Mouse (Mus musculus) layer of hippocampus, postnatal 10 days (tissue): ENCODE results near the gene Arsg. TPM values are rescaled to one million over a fixed set of nuclear protein-coding genes. Genes with fewer than 3 reads are reported as not detected.

Experiments
- DNase-seq, 2 experiments: peaks; one replicate each; pipeline ENCODE4 v3.0.0; 2021; ENCODE audit warnings: low spot score in 2 of 2
- microRNA-seq, 2 experiments: library from miRNA; unstranded; fragments of <30 nt; microRNA quantifications; one replicate each; pipeline ENCODE4 v1.2.0; 2021
- total RNA-seq, 2 experiments: library from RNA; stranded (reverse); gene quantifications; 2 replicates each; pipeline ENCODE4 v1.2.3; 2021

The Arsg gene
- total RNA-seq, 2 experiments from 2014 or later, result 6.6 to 9.1 TPM

DNA sequence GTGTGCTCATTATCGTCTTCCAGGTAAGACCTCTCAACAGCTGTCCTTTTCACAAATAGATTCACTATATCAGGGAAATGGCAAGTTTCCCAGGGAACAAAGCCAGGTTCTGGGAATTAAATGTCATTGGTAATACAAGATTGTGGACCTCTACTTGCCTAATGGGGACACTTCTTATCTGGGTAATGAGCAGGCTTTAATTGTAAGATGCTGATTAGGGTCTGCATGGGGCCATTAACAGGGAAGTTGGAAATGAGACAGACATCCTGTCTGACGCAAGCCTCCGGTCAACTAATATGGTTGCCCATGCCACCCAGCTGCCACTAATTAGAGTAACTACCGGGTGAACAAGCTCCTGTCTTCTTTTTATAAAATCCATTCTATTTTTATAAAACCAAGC is 143.2 kb downstream of the Arsg start:
- no peak for DNase-seq

- DNase-seq, result no peak
Observed at GRCm38 (mm10) chr11:109616766-109617165, 143.6 kb downstream of the Arsg start.

GRCm38 (mm10) chr11:109619055-109619454 is 145.9 kb downstream of the Arsg start:
- peak; percentile 48 to 55 for DNase-seq

DNA sequence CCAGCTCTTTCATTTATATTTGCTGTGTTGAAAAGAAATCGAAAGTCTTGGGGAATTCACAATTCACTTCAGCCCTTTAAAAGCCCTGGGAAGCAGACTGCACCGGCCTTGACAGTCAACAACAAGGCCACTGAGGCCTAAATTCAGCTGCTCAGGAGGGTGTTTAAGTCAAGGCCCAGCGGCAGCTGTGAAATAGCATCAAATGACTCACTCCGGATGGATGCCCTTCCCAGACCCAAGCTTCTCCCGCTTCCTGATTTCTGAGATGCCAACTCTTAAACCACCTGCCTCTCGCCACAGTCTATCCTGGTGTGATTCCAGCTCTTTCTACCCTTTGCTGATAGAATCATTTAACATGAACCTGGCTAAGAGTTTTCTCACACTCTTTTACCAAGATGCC is 147.2 kb downstream of the Arsg start:
- no peak for DNase-seq

DNA sequence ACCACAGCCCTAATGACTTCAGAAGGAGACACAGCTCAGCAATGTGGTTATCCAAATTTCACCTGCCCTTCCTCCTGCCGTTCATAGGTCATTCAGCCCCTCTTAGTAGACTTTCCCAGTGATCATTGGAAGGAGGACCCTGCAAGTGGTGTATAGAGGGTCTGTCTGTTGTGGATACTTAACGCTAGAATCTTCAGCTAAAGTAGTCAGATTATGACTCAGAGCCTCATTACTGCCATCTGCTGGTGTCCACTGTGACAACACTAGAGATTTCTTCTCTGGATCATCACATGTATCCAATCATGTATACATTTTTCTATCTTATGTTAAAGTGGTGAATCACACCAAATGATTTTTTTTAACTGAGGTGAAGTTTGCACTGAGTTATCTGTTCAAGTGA is 148.0 kb downstream of the Arsg start:
- DNase-seq, result peak; percentile 54 to 63

DNA sequence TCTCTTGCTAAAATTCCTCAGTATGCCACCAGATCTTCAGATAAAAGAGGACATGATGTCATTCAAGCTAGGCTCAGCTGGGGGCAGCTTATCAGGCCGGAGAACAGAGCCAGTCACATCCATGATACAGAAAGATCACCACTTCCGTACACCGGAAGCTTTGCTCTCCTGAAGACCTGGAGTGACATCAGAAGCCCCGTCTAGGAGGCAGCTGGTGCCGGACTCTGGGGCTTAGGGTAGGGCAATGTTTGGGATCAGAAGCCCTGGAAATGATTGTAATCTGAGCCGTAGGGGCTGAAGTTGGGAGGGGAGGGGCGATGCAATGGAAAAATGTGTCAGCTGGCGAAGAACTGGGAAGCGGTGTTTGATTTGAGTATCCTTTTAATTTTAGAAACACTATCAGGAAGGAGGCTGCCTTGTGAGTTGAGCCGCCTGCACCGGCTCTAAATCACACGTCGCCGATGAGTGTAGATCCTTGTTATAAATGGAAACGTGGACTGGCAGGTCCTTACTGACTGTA is 149.4 kb downstream of the Arsg start:
- no peak for DNase-seq

Small RNA genes lying within 50 kb of the gene (microRNA-seq; reads per million reads assigned to microRNA genes)
- 0 reads per million in 2 experiments for gene Gm25540

Other genes starting within 250 kb of the Arsg start
- 10 to 100 TPM; 20.8 to 23.9 TPM for gene Rgs9, start 175.2 kb upstream of the Arsg start, total RNA-seq
- 10 to 100 TPM; 58.9 to 61.5 TPM for gene Gna13, start 110.5 kb upstream of the Arsg start, total RNA-seq
- not detected for gene 9930022D16Rik, start 59.5 kb upstream of the Arsg start, total RNA-seq
- gene Amz2, start 47.4 kb upstream of the Arsg start, total RNA-seq, result 100 to 1,000 TPM; 104 to 111 TPM
- gene Slc16a6, start 224 bp downstream of the Arsg start, total RNA-seq, result 10 to 100 TPM; 11.4 to 14.9 TPM
- 10 to 100 TPM; 22.0 to 24.3 TPM for gene Wipi1, start 138.6 kb downstream of the Arsg start, total RNA-seq
- 100 to 1,000 TPM; 414 to 447 TPM for gene Prkar1a, start 176.0 kb downstream of the Arsg start, total RNA-seq
- gene Fam20a, start 248.9 kb downstream of the Arsg start, total RNA-seq, result 10 to 100 TPM; 16.1 to 18.9 TPM